Mouse (Mus musculus): ENCODE results near the gene Stmnd1.

- no peak for TF ChIP-seq CTCF (IDR thresholded peaks at IDR 0.05)
- TF ChIP-seq EP300 (IDR thresholded peaks at IDR 0.05), result no peak
These were observed 2.2 kb downstream of the Stmnd1 start for GRCm38 (mm10) chr13:46275701-46276100.
